Mouse (Mus musculus): ENCODE data around the gene Inka2. TPM values are rescaled to one million over a fixed set of nuclear protein-coding genes. Genes with fewer than 3 reads are reported as not detected.
A peak's percentile ranks its signal among the peaks of the same experiment; 100 is the strongest.

The Inka2 gene
- 1 to 10 TPM; 5.7 to 8.8 TPM for total RNA-seq (2021)
- long read RNA-seq, experiment 1, full-length matches to known transcripts = 2 of 3 reads
- long read RNA-seq, experiment 1, partial matches to known transcripts = 0 of 3 reads
- long read RNA-seq, experiment 1, other reads (novel, unspliced or antisense) = 1 of 3 reads
- long read RNA-seq, experiment 2, full-length matches to known transcripts = 2 of 5 reads
- long read RNA-seq, experiment 2, partial matches to known transcripts = 0 of 5 reads
- long read RNA-seq, experiment 2, other reads (novel, unspliced or antisense) = 3 of 5 reads

DNA sequence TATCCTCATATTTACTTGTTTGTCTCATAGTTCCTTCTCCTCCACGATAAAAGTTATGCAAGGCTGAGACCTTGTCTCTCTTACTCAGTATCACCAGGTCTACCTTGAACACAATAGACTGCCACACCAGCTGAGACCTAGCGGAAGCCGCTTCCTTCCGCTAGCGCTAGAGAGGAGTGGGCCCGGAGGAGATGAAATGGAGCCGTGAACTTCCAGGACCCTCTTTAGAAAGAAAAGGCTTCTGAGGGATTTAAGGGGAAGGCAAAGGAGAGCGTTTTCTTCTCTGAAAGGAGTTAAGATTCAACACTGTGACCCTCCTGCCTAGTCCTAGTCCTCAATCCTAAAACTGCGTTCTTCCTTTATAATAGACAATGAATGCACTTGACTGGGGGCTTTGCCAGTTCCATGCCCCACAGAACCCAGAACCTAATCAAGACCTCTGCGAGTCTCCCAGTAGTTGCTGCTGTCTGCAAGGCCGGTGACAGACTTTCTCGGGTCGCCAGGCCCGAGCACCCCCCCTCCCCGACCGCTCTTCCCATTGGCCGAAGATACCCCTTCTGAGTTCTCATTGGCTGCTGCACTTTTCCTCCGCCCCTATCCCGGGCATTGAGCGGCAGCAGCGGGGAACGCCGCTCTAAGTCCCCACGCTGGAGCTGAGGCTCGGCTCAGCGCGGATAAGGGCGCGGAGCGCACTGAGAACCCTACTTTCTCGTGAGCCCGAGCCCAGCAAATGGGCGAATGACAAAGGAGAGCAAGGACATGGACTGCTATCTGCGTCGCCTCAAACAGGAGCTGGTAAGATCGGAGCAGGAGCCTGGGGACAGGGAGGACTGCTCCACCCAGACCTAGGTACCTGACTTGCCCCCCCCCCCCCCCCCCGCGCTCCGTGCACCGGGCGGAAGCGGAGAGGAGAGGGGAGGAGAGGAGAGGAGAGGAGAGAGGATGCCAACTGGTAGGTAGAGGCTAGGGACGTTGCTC, at the start of gene Inka2:
Gene Inka2, plus strand, starts transcription at position 569 of the 978 bp plus-strand sequence.
- DNase-seq = peak; percentile 80
- intact Hi-C loops (cut with DNase I; ENCODE audit: low total_unique reads) = no loop called here

DNA sequence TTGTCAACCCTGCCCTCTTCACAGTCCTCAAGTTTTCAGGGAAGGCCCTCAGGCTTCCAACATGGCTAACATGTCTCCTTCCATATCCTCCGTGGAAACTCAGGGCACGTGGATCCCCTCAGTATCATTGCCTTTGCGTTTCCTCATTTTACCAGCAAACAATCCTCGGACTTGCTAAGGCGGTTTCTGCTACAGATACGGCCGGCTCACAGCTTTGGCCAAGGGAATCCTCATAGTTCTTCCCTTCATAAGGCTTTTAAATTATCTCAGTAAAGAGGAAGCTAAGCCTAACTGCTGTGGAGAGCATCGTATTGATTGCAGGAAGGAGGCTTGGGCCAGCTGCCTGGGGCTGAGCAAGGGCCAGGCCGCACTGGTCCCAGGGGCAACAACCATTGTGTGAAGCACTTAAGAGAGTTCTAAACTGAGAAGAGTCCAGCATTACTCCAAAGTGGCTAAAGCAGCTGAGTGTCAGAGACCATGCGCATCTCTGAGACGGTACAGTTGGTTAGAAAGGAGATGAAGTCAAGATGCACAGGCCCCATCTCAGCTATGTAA, 49.3 kb upstream of the Inka2 start:
- DNase-seq = peak; percentile 53
- intact Hi-C loops (cut with DNase I; ENCODE audit: low total_unique reads) = no loop called here

DNA sequence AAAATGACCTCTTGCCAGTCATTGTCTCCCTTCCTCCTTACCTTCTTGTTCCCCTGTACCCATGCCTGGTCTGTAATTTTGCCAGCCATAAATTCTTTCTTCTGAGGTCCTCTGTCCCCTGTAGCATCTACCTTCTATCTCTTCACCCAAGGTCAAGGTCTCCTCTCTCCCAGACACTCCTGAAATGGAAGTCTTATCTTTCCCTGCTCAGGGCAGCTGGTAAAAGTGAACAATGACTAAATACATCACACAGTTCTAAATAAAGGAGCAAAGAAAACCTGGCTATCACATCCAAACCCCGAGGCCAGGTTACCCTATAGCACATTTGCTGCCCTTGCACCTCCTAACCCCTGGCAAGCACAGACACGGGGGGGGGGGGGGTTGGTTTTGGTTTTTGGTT, 43.9 kb upstream of the Inka2 start:
- intact Hi-C loops (cut with DNase I; ENCODE audit: low total_unique reads) = no loop called here
- DNase-seq = no peak

DNA sequence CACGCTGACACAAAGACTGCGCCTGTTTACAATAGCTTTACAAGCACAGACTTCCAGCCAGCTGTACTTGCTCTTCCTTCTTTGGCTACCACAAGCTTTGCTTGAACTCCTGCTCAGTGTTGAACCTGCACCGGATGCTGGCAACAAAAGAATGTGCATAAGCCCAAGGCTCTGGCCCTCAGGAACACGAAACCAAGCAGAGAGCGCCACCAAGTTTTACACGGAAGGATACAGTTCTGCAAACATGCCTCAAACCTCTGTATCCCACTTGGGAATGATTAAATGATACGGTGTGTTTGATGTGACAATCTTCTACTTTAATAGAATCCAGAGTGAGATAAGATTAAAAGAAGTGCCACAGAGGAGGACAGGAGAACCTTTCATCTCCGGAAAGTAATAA, 41.4 kb upstream of the Inka2 start:
- DNase-seq = no peak
- intact Hi-C loops (cut with DNase I; ENCODE audit: low total_unique reads) = no loop called here

DNA sequence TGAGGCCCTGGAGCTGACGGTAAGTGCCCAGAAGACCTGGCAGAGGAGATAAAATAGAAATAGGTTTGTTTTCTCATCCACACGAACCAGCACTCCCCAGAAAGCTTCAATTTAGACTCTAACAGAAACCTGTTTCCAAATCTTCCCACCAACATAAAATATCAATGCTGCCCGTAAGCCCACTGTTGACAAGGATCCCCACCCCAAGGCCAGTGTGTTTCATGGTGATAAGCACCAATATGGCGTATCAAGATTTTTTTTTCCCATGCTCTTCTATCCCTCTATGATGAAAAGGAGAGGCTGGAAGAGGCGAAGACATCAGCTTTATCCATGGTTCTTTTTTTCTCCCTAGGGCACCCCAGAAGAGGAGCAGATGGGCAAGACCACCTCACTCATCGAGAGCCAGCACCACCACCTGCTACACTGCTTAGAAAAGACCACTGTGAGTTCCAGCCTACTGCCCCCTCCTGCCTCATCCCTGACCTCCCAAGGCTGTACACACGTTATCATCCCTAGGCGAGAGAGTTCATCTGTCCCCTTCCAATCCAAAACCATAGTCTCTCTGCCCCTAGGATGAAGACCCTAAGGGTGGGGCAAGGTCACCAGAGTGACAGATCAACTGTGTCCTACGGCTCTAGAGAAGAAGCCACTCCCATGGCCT, 39.2 kb upstream of the Inka2 start:
- intact Hi-C loops (cut with DNase I; ENCODE audit: low total_unique reads) = no loop called here
- no peak for DNase-seq

DNA sequence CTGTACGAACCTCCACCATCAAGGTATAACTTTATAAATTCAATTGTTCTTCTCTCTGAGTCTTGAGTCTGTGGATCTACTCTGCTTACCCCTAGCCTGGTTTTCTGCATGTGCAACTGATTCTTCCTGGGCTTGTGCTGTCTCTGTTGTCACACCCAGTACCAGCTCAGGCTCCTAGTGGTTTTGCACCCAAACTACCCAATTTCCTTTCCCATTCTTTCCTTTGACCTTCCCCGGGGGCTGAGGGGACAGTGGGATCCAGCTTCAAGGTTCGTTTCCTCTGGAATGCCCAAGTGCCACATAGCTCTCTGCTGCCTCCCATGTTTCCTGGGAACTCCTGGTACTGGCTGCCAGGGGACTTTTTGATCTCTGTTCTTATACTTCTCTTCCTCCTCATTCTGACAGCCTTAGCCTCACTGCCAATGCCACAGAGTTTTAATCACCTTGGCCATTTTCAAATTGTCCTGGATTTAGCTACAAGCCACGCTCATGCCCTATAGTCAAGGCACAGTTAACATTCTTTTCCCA, 37.3 kb upstream of the Inka2 start:
- intact Hi-C loops (cut with DNase I; ENCODE audit: low total_unique reads) = no loop called here
- DNase-seq = no peak

DNA sequence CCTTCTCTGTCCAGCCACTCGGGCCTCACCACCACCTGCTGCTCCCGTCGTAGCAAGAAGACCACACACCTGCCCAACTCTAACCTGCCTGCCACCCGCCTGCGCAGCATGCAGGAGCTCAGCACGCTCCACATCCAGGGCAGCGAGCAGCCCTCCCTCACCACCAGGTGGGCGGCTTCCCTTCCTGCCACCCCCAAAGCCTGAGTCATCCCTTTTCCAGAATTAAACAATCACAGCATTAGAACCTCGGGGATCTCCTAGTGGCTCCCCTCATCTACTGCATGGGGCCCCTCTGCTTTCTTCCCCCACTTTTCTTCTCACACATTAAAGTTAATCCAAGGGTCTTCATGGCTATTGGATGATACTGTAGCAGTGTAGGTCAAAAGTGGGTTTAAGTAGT, 36.2 kb upstream of the Inka2 start:
- DNase-seq = no peak
- intact Hi-C loops (cut with DNase I; ENCODE audit: low total_unique reads) = no loop called here

DNA sequence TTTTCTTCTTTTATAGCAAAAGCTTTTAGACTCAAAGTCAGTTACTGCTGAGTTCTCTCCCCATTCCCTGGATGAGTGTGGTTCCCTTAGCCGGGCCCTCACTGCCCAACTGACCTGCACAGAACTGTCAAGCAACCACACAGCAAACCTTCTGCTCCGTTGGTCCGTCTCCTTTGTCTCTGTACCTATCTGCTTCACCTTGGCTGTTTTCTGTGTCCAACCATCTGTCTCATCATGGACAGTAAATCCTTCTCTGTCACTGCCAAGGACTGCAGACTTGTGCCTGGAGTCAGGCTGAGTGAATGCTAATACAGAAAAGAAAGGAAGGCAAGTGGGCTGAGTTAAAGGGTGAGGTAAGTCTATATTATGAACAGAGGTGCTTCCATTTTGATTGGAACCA, 34.6 kb upstream of the Inka2 start:
- intact Hi-C loops (cut with DNase I; ENCODE audit: low total_unique reads) = no loop called here
- no peak for DNase-seq

DNA sequence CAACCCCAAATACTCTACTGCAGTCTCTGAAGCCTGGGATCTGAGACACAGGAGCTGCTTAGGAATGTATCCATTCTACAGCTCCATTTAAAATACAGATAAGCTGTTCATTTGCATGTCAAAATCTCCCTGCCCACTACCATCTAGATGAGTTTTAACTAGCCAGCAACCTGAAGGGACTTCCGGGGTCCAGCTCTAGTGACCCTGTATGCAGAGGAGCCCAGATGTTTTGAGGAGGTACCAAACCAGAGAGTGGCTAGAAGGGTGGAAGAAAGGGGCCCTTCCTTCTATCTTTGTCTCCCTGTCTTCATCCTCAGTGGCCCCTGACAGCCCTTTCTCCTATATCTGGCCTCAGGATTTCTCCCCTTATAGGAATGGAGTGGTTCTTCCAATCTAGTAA, 33.6 kb upstream of the Inka2 start:
- intact Hi-C loops (cut with DNase I; ENCODE audit: low total_unique reads) = no loop called here
- no peak for DNase-seq

DNA sequence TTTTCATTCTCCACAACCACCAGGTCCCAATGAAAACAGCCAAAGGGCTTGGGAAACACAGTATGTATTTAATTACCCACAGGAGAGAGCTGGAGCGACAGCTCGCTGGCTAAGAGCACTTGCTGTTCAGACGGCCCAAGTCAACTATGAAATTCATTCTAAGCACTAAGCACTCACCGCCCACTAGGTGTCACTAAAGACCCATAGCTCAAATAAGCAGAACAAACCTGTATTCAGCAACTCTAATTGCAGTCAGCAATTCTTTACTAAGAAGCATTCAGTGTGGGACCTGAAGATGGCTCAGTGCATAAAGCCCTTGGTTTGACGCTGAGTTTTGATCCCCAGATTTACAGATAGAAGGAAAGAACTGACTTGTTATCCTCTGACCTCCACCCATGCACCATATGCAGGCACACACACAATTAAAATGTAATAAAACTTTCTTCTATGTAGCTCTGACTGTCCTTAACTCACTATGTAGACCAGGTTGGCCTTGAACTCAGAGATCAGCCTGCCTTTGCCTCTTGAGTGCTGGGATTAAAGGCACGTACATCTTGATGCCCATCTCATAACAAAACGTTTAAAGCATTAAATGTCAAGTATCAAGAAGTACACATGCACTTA, 29.7 kb upstream of the Inka2 start:
- intact Hi-C loops (cut with DNase I; ENCODE audit: low total_unique reads) = loop anchor here (2.0 kb wide), 1 partner anchor 224 kb away; no protein-coding TSS in a partner anchor
- DNase-seq = peak; percentile 35

DNA sequence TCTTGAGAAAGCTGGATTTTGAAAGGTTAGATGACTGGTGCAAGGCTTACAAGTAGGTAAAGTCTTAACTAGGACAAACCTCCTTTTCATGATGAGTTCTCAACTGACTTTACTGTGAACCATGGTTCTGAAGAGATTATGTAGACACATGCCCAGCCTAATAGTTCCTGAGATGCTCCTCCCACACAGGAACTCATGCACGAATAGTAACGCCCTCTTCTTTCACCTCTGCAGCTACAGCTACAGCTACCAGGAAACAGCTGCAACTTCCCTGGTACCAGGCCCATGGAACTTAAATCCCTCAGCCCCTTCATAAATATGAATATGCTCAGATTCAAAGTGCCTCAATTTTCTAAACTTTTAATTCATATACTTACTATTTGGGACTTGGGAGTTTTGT, 28.5 kb upstream of the Inka2 start:
- DNase-seq = no peak
- intact Hi-C loops (cut with DNase I; ENCODE audit: low total_unique reads) = loop anchor here (2.0 kb wide), 1 partner anchor 223 kb away; no protein-coding TSS in a partner anchor

DNA sequence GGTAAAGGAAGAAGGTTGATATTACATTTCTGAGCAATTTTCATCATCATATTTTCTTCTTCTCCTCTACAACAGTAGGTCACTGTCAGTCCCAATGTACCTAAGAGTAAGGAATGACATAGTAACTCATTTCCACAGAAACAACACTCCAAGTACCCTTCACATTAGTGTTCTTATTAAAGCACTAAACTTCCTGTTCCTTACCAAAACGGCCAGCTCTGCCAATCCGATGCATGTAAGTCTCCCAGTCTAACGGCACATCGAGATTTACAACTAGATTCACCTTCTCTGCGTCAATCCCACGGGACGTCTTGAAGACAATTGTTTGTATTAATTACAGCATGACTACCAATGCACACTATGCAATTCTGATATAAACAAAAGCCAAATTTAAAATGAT, 24.1 kb upstream of the Inka2 start:
- DNase-seq = no peak
- intact Hi-C loops (cut with DNase I; ENCODE audit: low total_unique reads) = loop anchor here (5.0 kb wide), 1 partner anchor 272 kb away; no protein-coding TSS in a partner anchor

DNA sequence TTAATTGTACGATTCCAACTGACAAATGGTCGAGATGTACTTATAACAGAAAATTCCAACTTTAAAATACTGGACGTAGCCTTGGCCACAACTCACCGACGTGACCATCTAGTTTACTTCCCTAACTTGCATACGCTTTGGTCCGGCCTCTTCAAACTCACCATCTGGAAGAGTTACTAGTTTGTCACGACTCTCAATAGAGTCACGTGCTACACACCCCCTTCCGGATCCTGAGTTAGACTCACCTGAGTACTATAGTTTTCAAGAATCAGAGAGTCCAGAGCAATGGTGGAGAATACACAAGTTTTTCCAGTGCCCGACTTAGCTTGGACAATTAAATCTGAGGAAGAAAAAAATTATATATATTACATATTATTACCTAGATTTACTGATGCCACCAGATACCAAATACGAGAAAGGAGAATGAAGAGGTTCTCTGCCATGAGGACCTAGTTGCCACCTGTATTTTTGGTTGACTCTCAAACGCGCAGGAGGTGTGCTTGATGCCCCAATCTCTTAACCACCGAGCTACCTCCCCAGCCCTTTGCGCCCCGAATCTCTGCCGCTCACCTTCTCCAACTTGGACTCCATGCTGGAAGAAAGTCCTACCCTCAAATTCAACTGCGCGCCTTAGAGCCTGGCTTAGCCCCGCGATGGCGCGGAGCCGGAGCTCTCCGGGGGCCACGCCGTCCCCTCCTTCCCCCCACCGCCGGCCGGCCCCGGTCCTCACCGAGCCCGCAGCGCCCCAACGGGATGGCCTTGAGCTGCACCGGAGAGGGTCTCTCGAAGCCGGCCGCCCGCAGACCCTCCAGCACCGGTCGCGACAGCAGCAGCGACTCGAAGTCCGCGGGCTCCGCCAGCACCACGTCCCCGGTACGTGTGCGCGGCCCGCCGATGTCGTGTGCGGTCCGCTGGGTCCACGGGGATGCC, 17.7 kb upstream of the Inka2 start:
- intact Hi-C loops (cut with DNase I; ENCODE audit: low total_unique reads) = loop anchor here (5.0 kb wide), 1 partner anchor 36 kb away; no protein-coding TSS in a partner anchor
- peak; percentile 52 for DNase-seq

DNA sequence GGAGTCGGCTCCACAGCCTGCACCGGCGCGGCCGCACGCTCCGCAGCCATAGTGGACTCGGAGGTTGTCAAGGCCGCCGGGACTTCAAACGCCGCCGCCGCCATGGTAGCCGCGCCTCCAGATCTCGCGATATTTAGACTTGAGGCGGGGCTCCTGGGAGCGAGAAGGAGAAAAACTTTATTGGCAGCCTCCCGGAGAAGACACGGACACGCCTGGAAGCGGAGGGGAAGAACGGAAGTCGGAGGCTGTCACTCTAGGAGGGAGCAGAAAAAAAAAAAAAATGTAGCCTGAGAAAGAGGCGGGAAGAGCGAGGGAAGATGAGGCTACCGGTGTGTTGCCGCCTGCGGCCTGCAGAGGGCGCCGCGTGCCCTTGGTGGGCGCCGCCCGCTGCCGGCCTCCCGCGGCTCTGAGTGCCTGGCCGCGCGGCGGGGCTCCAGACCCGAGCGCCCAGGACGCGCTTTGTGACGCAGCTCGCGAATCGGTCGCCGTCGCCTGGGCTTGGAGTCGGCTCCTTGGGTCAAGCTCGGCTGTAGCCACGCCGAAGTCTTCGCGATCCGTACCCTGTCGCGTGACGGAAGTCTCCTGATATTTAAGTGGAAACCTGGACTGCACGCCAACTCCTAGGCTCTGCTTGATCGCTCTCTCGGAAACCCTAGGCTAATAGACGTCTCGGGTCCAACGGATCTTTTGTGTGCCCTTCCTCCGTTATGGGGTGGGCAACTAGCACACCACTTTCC, 16.9 kb upstream of the Inka2 start, which contains the start of gene Ddx20:
Gene Ddx20, minus strand, starts transcription at position 251 of the 737 bp plus-strand sequence.
- DNase-seq = peak; percentile 94
- intact Hi-C loops (cut with DNase I; ENCODE audit: low total_unique reads) = loop anchor here (5.0 kb wide), 1 partner anchor 35 kb away; no protein-coding TSS in a partner anchor

DNA sequence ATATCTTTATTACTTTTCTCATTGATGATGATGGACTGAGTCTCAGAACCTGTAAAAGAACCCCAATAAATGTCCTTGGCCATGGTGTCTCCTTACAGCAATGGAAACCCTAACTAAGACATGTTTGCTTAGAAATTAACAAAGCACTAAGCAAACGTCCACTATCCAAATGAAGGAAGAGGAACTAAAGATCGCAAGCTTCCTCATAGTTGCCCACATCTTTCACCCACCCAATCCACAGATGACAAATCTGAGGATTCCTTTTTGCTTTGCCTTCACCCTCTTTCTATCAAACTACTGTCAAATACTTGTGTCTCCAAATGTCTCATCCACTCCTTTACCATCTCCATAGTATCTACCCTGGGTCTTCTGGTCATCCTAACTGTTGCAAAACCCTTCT, 15.9 kb upstream of the Inka2 start:
- DNase-seq = no peak
- intact Hi-C loops (cut with DNase I; ENCODE audit: low total_unique reads) = loop anchor here (5.0 kb wide), 1 partner anchor 34 kb away; no protein-coding TSS in a partner anchor

DNA sequence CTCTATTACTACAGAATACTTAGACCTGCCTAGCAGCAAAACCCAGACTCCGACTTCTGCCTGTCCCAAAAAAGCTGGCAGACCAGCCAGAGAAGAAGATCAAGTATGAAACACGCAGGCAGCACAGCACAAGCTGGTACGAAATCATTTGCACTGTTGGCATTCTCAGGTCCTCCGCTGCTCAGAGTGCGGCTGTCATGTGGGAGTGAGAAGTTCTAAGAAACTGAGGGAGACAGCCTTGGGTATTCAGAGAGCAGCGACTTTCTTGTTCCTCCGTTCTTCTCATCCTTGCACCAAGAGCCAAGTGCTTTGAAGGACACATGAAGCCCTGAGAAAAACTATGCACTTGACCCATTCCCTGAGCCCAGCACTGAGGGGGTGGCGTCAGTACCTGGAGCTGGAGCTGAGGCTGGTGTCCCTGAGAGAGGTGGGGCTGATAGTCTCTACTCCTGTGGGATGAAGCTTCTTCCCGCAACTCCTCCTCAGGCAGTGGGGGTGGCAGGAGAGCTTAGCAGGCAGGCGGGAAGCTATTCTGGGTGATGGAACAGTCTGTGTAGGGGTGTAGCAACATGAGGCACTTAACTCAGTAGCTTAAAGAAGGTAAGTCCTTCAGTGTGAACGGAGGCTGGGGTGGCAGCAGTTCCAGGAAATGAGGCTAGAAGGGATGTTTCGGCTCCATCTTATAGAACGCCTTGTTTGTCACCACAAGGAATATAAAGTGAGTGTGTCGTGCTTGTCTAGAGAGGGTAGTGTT, 10.9 kb upstream of the Inka2 start:
- intact Hi-C loops (cut with DNase I; ENCODE audit: low total_unique reads) = no loop called here
- DNase-seq = no peak
